8 mouse cellular contexts compared by ENCODE assay signal in genomic region chr10:128535624-128536265, GRCm38 (mm10). TPM values are rescaled to one million over a fixed set of nuclear protein-coding genes. Genes with fewer than 3 reads are reported as not detected.
A peak's percentile ranks its signal among the peaks of the same experiment; 100 is the strongest.
DNase-seq lines count a peak whose midpoint lies in the region; ATAC-seq lines count a peak whose summit lies in the region.

No protein-coding gene starts in this region.

- no peak for DNase-seq in heart, postnatal 4 days
- peak; percentile 17 for DNase-seq in brain, adult 2 months (ENCODE audit: low read depth, low spot score)
- no peak for DNase-seq in midbrain, embryonic 14.5 days
- no peak for DNase-seq in urinary bladder, postnatal 10 days (ENCODE audit: low spot score)
- DNase-seq in testis, postnatal 10 days (ENCODE audit: low spot score), result no peak
- DNase-seq in thymus, adult 18-20 months, result no peak

- H3K27ac ChIP-seq in heart, embryonic 13.5 days (replicated peaks), result no peak overlapping the region; the same call in 1 of the 2 replicates
- H3K27ac ChIP-seq in hindbrain, embryonic 16.5 days (ENCODE audit: low read depth, low read length), result no peak overlapping the region
- no peak overlapping the region for H3K27ac ChIP-seq in midbrain, embryonic 14.5 days (replicated peaks; ENCODE audit: low read depth, low read length)

- ATAC-seq in heart, embryonic 13.5 days (ENCODE audit: extremely low read depth, insufficient number of reproducible peaks, low FRiP score, low TSS enrichment), result no peak
- peak; percentile 41; the same call in 1 of the 2 replicates for ATAC-seq in hindbrain, embryonic 16.5 days
- ATAC-seq in midbrain, embryonic 14.5 days (ENCODE audit: low FRiP score, low TSS enrichment), result no peak; the same call in 1 of the 2 replicates

- H3K4me1 ChIP-seq in heart, embryonic 13.5 days, result peaks cover 9% of the 10 kb centered on the region; the same call in 1 of the 2 replicates
- no peaks in the 10 kb centered on the region for H3K4me1 ChIP-seq in hindbrain, embryonic 16.5 days (ENCODE audit: control insufficient read depth, insufficient read depth, low read depth, low read length)
- 0 out of 2 replicates have a peak, but pooled peaks cover 3% of the 10 kb centered on the region for H3K4me1 ChIP-seq in midbrain, embryonic 14.5 days (ENCODE audit: control insufficient read depth, insufficient read depth, low read length)

- no peaks in the 10 kb centered on the region for H3K27me3 ChIP-seq in heart, embryonic 13.5 days (replicated peaks)
- H3K27me3 ChIP-seq in hindbrain, embryonic 16.5 days (replicated peaks; ENCODE audit: control insufficient read depth, insufficient read depth, low read length), result no peaks in the 10 kb centered on the region
- no peaks in the 10 kb centered on the region for H3K27me3 ChIP-seq in midbrain, embryonic 14.5 days (ENCODE audit: control insufficient read depth, insufficient read depth, low read length)

- H3K4me3 ChIP-seq in heart, embryonic 13.5 days, result peak overlapping the region; percentile 21
- peak overlapping the region; percentile 11; the same call in 1 of the 2 replicates for H3K4me3 ChIP-seq in hindbrain, embryonic 16.5 days (ENCODE audit: low read length)
- H3K4me3 ChIP-seq in midbrain, embryonic 14.5 days (replicated peaks; ENCODE audit: low read depth, low read length), result 0 out of 2 replicates have a peak overlapping the region, but pooled peaks have one; percentile 7

- 72% methylated on average over 4 of the region's 4 CpGs for WGBS in heart, embryonic 13.5 days
- 71% methylated on average over 4 of the region's 4 CpGs for WGBS in hindbrain, embryonic 16.5 days
- 73% methylated on average over 4 of the region's 4 CpGs for WGBS in midbrain, embryonic 14.5 days

- no peaks in the 10 kb centered on the region for H3K36me3 ChIP-seq in heart, embryonic 13.5 days
- H3K36me3 ChIP-seq in hindbrain, embryonic 16.5 days (ENCODE audit: control insufficient read depth, insufficient read depth, low read length), result no peaks in the 10 kb centered on the region
- 0 out of 2 replicates have a peak, but pooled peaks cover under 1% of the 10 kb centered on the region for H3K36me3 ChIP-seq in midbrain, embryonic 14.5 days (ENCODE audit: control insufficient read depth, insufficient read depth, low read length)

- peak overlapping the region; percentile 61; the same call in 1 of the 2 replicates for H3K9ac ChIP-seq in heart, embryonic 13.5 days
- H3K9ac ChIP-seq in hindbrain, embryonic 16.5 days (ENCODE audit: low read depth, low read length), result 0 out of 2 replicates have a peak overlapping the region, but pooled peaks have one; percentile 8
- 0 out of 2 replicates have a peak overlapping the region, but pooled peaks have one; percentile 20 for H3K9ac ChIP-seq in midbrain, embryonic 14.5 days (replicated peaks; ENCODE audit: low read length)

- no peaks in the 10 kb centered on the region for H3K9me3 ChIP-seq in heart, embryonic 13.5 days
- H3K9me3 ChIP-seq in hindbrain, embryonic 16.5 days (ENCODE audit: control insufficient read depth, low read length), result no peaks in the 10 kb centered on the region
- H3K9me3 ChIP-seq in midbrain, embryonic 14.5 days (ENCODE audit: control insufficient read depth, low read length), result no peaks in the 10 kb centered on the region

- peak overlapping the region; percentile 62 for H3K4me2 ChIP-seq in heart, embryonic 13.5 days
- peak overlapping the region; percentile 49 for H3K4me2 ChIP-seq in hindbrain, embryonic 16.5 days (ENCODE audit: low read length)
- H3K4me2 ChIP-seq in midbrain, embryonic 14.5 days (ENCODE audit: low read length), result peak overlapping the region; percentile 49

RNA-seq across cellular contexts. Expression of gene Esyt1, which starts 10.1 kb away (rescaled TPM):
- 17.2 and 17.3 TPM in 2 replicates for polyA plus RNA-seq in heart, embryonic 13.5 days (2015; fragmentation: Nextera tagmentation; extraction: Ambion mirVana)
- total RNA-seq in heart, postnatal 4 days (2021), result 10 to 100 TPM; 28.4 to 31.3 TPM
- polyA plus RNA-seq in hindbrain, embryonic 16.5 days (2015; fragmentation: Nextera tagmentation; extraction: Ambion mirVana), result 13.5 and 16.6 TPM in 2 replicates
- 6.0 and 10.9 TPM in 2 replicates for polyA plus RNA-seq in midbrain, embryonic 14.5 days (2014; fragmentation: Nextera tagmentation; extraction: Ambion mirVana)

RNA-seq across cellular contexts. Expression of gene Zc3h10, which starts 11.8 kb away (rescaled TPM):
- polyA plus RNA-seq in heart, embryonic 13.5 days (2015; fragmentation: Nextera tagmentation; extraction: Ambion mirVana), result 7.6 and 9.4 TPM in 2 replicates
- total RNA-seq in heart, postnatal 4 days (2021), result 1 to 10 TPM; 6.9 to 8.3 TPM
- polyA plus RNA-seq in hindbrain, embryonic 16.5 days (2015; fragmentation: Nextera tagmentation; extraction: Ambion mirVana), result 16.7 and 17.0 TPM in 2 replicates
- polyA plus RNA-seq in midbrain, embryonic 14.5 days (2014; fragmentation: Nextera tagmentation; extraction: Ambion mirVana), result 17.6 and 19.6 TPM in 2 replicates

RNA-seq across cellular contexts. Expression of gene Rpl41, which starts 13.4 kb away (rescaled TPM):
- 2,656 and 2,881 TPM in 2 replicates for polyA plus RNA-seq in heart, embryonic 13.5 days (2015; fragmentation: Nextera tagmentation; extraction: Ambion mirVana)
- 1,000 to 10,000 TPM; 2,410 to 2,531 TPM for total RNA-seq in heart, postnatal 4 days (2021)
- polyA plus RNA-seq in hindbrain, embryonic 16.5 days (2015; fragmentation: Nextera tagmentation; extraction: Ambion mirVana), result 2,004 and 2,091 TPM in 2 replicates
- polyA plus RNA-seq in midbrain, embryonic 14.5 days (2014; fragmentation: Nextera tagmentation; extraction: Ambion mirVana), result 2,375 and 2,760 TPM in 2 replicates

RNA-seq across cellular contexts. Expression of gene Pa2g4, which starts 30.0 kb away (rescaled TPM):
- 125 and 136 TPM in 2 replicates for polyA plus RNA-seq in heart, embryonic 13.5 days (2015; fragmentation: Nextera tagmentation; extraction: Ambion mirVana)
- total RNA-seq in heart, postnatal 4 days (2021), result 10 to 100 TPM; 81.9 to 82.5 TPM
- 128 and 130 TPM in 2 replicates for polyA plus RNA-seq in hindbrain, embryonic 16.5 days (2015; fragmentation: Nextera tagmentation; extraction: Ambion mirVana)
- polyA plus RNA-seq in midbrain, embryonic 14.5 days (2014; fragmentation: Nextera tagmentation; extraction: Ambion mirVana), result 122 and 142 TPM in 2 replicates

RNA-seq across cellular contexts. Expression of gene Myl6b, which starts 37.3 kb away (rescaled TPM):
- 3.2 and 4.5 TPM in 2 replicates for polyA plus RNA-seq in heart, embryonic 13.5 days (2015; fragmentation: Nextera tagmentation; extraction: Ambion mirVana)
- total RNA-seq in heart, postnatal 4 days (2021), result 1 to 10 TPM; 3.7 TPM
- 6.7 and 7.1 TPM in 2 replicates for polyA plus RNA-seq in hindbrain, embryonic 16.5 days (2015; fragmentation: Nextera tagmentation; extraction: Ambion mirVana)
- 5.3 and 6.8 TPM in 2 replicates for polyA plus RNA-seq in midbrain, embryonic 14.5 days (2014; fragmentation: Nextera tagmentation; extraction: Ambion mirVana)

Comparison
In these comparisons a context has a peak if more than half of its experiments do, and no peak if none do; other contexts are left out.
1. H3K9ac ChIP-seq: peak in every context shown above with its lines; median percentile 61 in heart, embryonic 13.5 days; 20 in midbrain, embryonic 14.5 days; 8 in hindbrain, embryonic 16.5 days.